Mouse (Mus musculus) adrenal gland, postnatal 10 days (tissue): ENCODE data around the gene Fbxw8. TPM values are rescaled to one million over a fixed set of nuclear protein-coding genes. Genes with fewer than 3 reads are reported as not detected.

Experiments used
- DNase-seq: peaks from one replicate; pipeline ENCODE4 v3.0.0; 2021; ENCODE audit warnings: mixed read lengths
- long read RNA-seq, 2 experiments: library from polyadenylated mRNA; stranded (forward); transcript quantifications; one replicate each; pipeline ENCODE4 v2.0.0; 2021
- total RNA-seq, 2 experiments: library from RNA; stranded (reverse); gene quantifications; 2 replicates each; pipeline ENCODE4 v1.2.3; 2021

Gene Fbxw8
- total RNA-seq, result 10 to 100 TPM; 51.8 to 53.4 TPM
- long read RNA-seq, experiment 1, full-length matches to known transcripts, result 56 of 81 reads
- long read RNA-seq, experiment 1, partial matches to known transcripts, result 8 of 81 reads
- long read RNA-seq, experiment 1, other reads (novel, unspliced or antisense), result 17 of 81 reads
- long read RNA-seq, experiment 2, full-length matches to known transcripts, result 61 of 78 reads
- long read RNA-seq, experiment 2, partial matches to known transcripts, result 6 of 78 reads
- long read RNA-seq, experiment 2, other reads (novel, unspliced or antisense), result 11 of 78 reads

DNA sequence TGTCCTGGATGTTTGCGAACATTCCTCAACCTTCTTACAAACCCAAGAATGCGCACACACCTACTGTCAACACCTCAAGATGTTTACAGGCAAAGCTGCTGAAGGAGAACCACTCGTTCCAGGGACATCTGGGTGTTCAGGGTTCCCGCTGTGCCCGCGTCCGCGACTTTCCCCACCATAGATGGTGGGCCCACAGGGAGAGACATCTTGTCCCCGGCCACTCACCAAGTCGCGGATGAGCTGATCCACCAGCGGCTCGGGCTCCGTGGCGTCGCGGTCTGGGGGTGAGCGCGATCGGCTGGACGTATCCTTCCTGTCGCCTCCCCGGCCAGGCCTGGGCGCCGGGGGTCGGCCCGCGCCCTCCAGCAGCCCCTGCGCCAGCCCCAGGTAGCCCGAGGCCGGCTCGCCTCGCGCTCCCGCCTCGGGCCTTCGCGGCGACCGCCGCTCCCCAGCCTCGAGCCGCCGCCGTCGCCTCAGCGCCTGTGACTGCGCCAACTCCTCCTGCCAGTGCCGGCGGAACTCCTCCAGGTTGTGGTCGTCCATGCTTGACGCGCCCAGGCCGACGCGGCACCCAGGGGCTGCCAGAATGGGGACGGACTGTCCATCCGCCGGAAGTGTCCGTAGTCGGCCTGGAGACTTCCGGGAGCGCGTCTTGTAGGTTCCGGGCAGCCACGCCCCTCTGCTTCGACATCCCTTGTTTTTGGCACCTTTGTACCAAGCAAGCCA, at the start of gene Fbxw8:
TSS of gene Fbxw8 (minus strand) at position 626 of the 726 bp plus-strand sequence.
- peak; percentile 94 for DNase-seq

DNA sequence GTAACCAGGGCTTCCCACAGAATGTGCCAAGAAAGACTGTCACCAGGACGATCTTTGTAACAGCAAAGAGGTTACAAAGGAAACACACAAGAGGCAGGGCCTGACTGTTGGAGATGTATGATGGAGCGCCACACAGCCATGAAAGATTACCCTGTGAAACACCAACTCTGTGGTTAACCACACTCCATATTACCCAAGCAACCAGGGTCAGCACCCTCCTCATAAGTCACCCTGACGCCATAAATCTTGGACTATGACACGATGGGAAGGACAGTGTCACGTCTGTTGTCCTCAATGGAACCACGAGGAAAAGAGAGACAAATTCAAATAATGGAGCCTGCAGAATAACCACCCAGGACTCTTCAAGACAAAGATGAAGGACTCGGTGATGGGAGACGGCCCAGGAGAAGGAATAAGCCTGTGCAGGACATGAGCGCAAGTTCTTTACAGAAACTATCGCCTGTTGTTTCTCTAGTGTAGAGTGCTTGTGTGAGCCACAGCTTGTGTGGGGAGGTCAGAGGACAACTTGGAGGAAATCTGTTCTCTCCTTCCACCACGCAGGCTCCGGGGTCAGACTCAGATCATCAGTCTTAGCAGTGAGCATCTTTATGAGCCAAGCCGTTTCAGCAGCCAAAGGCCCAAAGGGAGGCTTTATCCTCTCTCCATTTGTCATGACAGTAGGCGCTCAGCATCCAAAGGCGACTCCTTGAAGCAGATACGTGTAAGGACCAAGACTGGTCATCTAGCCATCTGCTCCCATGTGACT, 49.6 kb upstream of the Fbxw8 start:
- no peak for DNase-seq

- no peak for DNase-seq
Measured at GRCm38 (mm10) chr5:118199670-118200069, 44.4 kb upstream of the Fbxw8 start.

- no peak for DNase-seq
Measured at GRCm38 (mm10) chr5:118197421-118197820, 42.2 kb upstream of the Fbxw8 start.

DNA sequence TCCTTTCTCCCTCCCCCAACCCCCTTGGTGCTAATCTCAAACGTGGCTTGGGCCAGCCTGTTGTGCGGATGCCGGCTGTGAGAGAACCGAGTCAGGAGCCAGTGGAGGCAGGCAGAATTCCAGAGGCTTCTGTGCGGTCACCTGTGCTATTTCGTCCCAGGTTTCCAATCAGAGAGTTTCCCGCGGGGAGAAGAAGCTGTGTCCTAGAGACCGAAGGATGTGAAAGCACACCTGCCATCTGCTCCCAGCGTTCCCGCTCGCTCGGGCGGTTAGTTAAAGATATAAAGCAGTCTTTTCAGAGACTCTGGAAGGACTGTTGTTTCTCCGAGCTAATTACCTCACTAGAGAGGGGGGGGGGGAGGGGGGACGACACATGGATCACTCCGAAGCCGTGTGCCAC, 37.0 kb upstream of the Fbxw8 start:
- no peak for DNase-seq

GRCm38 (mm10) chr5:118190491-118190890, 35.2 kb upstream of the Fbxw8 start:
- DNase-seq, result no peak

- DNase-seq, result no peak
Measured at GRCm38 (mm10) chr5:118188356-118188755, 33.1 kb upstream of the Fbxw8 start.

DNA sequence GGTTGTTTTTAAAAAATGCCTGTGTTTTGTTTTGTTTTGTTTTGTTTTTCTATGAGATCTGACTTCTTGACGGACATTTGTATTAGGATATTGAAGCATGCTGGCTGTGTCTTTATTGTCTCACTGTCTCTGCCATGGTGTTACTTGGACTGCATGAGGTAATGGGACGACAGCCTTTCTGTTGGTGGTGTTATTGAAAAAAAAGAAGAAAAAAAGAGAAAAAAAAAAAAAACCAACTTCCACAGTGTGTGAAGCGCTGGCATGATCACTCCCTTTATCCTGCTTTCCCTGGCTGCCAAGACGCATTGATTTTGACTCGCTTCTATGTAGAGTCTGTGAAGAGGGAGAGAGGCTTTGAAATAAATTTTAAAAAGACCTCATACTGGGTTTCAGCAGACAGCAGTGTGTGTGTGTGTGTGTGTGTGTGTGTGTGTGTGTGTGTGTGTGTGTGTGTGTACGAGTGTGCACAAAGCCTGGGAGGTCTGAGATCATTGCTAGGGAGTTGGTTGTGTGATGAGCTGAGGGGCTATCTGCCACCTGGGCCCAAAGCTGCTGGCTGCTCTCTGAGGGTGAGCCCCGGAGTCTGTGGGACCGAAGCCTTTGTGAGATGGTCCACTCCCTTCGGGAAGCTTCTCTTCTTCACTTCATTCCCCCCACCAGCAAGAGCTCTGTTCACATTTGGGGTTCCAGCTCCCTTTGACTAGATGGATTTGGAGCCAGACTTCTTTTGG, 31.8 kb upstream of the Fbxw8 start:
- DNase-seq, result no peak

- no peak for DNase-seq
Measured at GRCm38 (mm10) chr5:118177640-118178039, 22.4 kb upstream of the Fbxw8 start.

DNA sequence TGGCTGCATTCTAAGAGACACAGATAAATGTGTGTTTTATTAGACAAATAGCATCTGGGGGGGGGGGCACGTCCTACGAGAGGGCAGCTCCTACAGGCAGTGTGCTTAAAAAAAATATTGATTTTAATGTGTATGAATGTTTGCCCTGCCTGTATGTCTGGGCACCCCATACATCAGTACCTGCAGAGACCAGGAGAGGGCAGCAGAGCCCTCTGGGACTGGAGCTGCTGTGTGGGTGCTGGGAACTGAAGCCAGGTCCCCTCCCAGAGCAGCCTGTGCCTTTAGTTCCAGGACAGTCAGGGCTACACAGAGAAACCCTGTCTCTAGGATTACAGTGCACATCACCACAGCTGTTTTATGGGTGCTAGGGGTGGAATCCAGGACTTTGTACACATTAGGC, 19.9 kb upstream of the Fbxw8 start:
- DNase-seq, result no peak

- DNase-seq, result no peak
Measured at GRCm38 (mm10) chr5:118174310-118175009, 19.2 kb upstream of the Fbxw8 start.

DNA sequence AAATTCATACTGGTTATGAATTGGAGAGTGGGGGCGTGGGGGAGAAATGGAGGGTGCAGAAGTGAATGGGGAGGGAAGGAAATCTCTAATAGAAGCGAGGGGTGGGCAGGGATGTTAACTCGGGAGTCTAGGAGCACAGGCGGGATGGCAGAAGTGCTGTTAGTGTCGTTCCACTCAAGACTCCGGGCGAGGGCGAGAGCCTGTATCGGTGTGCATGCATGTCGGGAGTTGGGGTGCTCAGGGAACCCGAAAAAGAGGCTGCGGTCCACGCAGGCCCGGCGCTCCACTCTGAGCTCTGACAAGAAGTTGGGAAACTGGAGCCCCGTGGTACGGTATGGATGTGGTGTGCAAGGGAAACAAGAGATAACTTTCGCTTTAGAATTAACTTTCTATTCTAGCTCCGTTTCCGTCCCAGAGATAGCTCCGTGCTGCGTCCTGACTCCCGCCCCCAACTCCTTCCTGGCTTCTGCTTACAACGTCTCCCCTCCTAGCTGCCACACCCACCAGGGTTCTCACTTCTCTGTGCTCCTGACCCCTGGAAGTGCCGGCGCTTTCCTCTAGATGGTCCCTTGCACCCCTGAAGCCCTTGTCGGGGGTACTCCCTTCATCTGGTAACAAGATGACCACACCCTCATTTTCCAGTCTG, 16.9 kb upstream of the Fbxw8 start:
- no peak for DNase-seq

- no peak for DNase-seq
Measured at GRCm38 (mm10) chr5:118171665-118172064, 16.4 kb upstream of the Fbxw8 start.

DNA sequence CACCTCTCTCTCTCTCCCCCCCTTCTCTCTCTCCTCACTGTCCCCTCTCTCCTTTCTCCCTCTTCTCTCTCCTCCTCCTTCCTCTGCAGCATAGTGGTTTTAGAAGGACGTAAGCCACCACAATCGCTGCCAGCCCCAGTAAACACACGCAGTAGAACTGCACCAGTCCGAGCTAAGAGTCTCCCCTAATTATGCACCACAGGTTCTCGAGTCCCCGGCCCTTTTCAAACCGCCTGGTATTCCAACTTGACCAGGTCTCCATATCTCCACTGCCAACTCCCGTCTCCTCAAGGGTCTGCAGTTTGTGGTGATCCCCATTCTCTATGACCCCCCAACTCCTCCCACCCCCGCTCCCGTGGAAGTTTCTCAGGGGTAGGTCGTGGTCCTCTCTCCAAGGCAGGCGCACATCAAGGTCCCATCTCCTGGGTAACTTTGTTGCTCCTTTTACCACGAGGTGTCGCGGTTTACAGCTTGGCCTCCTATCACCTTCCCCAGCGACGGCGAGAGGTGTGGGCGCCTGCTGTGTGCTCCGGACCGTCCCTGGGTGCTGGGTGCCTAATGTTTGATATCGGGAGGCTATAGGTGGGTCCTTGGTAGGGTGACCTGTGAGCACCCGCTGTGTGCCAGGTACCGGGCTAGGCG, 15.7 kb upstream of the Fbxw8 start:
- peak; percentile 41 for DNase-seq

DNA sequence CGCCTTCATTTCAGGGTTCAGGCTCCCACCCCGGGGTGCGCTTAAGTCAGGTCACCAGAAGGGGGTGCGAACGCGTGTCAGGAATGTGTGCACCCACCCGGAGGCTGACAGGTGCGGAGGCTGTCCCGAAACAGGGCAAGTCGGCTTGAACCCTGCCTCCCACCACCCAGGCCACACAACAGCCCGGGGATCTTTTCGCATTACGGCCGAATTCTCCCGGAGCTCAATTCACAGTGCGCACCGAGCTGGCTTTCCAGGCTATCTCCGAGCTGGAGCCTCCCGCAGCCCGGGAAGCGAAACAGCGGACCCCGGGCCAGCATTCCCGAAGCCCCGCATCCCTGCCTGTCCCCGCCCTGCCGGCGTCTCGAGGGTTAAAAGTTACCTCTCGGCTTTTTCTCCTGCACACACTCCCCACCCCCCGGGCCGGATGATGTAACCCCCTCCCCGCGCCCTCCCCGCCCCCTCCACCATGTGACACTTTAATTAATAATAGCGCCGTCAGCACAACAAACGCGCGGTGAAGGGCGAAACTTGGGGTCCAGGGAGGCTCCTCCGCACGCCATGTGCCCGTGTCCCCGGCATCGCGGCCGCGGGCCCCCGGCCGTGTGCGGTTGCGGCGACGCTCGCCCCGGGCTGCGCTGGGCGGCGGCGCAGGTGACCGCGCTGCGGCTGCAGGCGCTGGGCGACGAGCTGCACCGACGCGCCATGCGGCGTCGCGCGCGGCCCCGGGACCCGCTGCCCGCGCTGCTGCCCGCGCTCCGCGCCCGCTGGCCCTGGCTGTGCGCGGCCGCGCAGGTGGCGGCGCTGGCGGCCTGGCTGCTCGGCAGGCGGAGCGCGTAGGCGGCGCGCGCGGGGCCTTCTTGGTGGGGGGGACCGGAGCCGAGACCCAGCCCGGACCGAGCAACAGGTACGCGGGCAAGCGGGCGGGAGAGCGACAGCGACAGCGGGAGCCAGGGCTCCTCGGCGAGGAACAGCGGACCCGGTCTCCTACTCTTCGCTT, 14.3 kb upstream of the Fbxw8 start:
- DNase-seq, result peak; percentile 39

- DNase-seq, result peak; percentile 32
Measured at GRCm38 (mm10) chr5:118167561-118167995, 12.3 kb upstream of the Fbxw8 start.

DNA sequence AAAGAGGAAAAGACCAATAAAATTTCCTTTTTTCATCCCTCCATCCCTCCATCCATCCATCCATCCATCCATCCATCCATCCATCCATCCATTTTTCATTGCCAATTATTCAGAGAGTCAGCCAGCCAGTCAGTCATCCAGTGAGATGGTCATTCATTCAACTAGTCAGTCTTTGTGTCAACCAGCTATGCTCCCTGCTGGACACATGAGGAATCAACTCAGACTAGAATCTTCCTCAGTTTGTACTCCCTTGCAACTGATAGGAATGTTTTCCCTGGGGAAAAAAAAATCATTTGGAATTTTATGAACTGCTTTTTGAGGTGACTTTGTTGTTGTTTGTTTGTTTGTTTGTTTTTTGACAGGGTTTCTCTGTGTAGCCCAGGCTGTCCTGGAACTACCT, 10.2 kb upstream of the Fbxw8 start:
- DNase-seq, result no peak

- DNase-seq, result no peak
Measured at GRCm38 (mm10) chr5:118164581-118164980, 9.3 kb upstream of the Fbxw8 start, which contains the start of gene Hrk. TSS of gene Hrk (plus strand) at chr5:118164648.

DNA sequence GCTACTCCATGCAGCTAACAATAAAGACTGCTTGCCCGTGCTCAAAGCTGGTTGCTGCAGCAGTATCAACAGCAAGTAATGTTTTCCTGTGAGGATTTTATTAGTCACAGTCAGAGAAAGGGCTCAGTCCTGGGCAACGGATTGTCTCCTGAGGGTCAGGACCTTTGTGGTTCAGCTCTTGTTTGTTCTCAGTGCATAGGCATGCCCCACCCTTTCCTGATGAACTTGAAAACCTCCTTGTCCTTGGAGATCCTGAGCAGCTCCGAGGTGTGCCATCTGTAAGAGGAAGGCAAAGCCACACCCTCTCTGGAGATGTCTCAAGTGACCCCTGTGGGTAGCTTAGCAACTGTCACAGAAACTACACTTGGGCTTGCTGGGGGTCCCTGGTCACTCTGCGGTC, 5.4 kb upstream of the Fbxw8 start:
- DNase-seq, result no peak
